ENCODE assay signal across 8 mouse cellular contexts in genomic region chr5:122372192-122372769, GRCm38 (mm10). TPM values are rescaled to one million over a fixed set of nuclear protein-coding genes. Genes with fewer than 3 reads are reported as not detected.
A peak's percentile ranks its signal among the peaks of the same experiment; 100 is the strongest.
DNase-seq lines count a peak whose midpoint lies in the region; ATAC-seq lines count a peak whose summit lies in the region.

Gene Fam216a, minus strand, starts transcription at chr5:122372364.

- peak within 1 kb of the TSS; percentile 87 for H3K9ac ChIP-seq in hindbrain, embryonic 15.5 days

- peak; percentile 99 for DNase-seq in T-cell, adult 2 months (ENCODE audit: low spot score)
- peak; percentile 100 for DNase-seq in cerebellum, postnatal 36 days
- DNase-seq in frontal cortex, postnatal 36 days (ENCODE audit: low spot score in 2 of 2): peak; percentile 100
- DNase-seq in left cerebral cortex, adult 11 months (ENCODE audit: low spot score): peak; percentile 98
- peak; percentile 99 for DNase-seq in lung, postnatal 4 days
- DNase-seq in retina, postnatal 7 days (ENCODE audit: low read depth, low spot score): peak; percentile 100
- DNase-seq in urinary bladder, postnatal 10 days (ENCODE audit: low spot score): peak; percentile 99

- peak within 1 kb of the TSS; percentile 66 for H3K4me2 ChIP-seq in hindbrain, embryonic 15.5 days

- peak; percentile 96 for ATAC-seq in hindbrain, embryonic 15.5 days (ENCODE audit: low FRiP score, low read depth)

- no peaks in the 10 kb centered on the region for H3K9me3 ChIP-seq in hindbrain, embryonic 15.5 days

- H3K36me3 ChIP-seq in hindbrain, embryonic 15.5 days: peaks cover 31% of the 10 kb centered on the region

- no peaks in the 10 kb centered on the region for H3K27me3 ChIP-seq in hindbrain, embryonic 15.5 days

- H3K27ac ChIP-seq in hindbrain, embryonic 15.5 days (replicated peaks): peak within 1 kb of the TSS; percentile 98

- WGBS in hindbrain, embryonic 15.5 days: under 1% methylated on average over 53 of the region's 53 CpGs

- peaks cover 30% of the 10 kb centered on the region for H3K4me1 ChIP-seq in hindbrain, embryonic 15.5 days (replicated peaks)

- H3K4me3 ChIP-seq in hindbrain, embryonic 15.5 days: peak within 1 kb of the TSS; percentile 88

RNA-seq across cellular contexts. Expression of gene Fam216a, which starts in this region (rescaled TPM):
- polyA plus RNA-seq in hindbrain, embryonic 15.5 days (2015; fragmentation: Nextera tagmentation; extraction: Ambion mirVana): 146 and 153 TPM in 2 replicates

Comparison
In these comparisons a context has a peak if more than half of its experiments do, and no peak if none do; other contexts are left out.
1. Peak in every context shown above with its lines: DNase-seq, ATAC-seq, H3K4me3 ChIP-seq and H3K27ac ChIP-seq.